In genomic region chr14:77008238-77008637, GRCm38 (mm10) we compare ENCODE assay signal across 9 mouse cellular contexts. TPM values are rescaled to one million over a fixed set of nuclear protein-coding genes. Genes with fewer than 3 reads are reported as not detected.
DNase-seq lines count a peak whose midpoint lies in the region; ATAC-seq and TF ChIP-seq lines count a peak whose summit lies in the region.
"Had no signal": no experiment of that assay in that cellular context is flagged by ENCODE, and none has a peak within 500 bp of the region (broad histone marks: within the 10 kb centered on the region; RNA-seq: fewer than 3 reads in every experiment).

No protein-coding gene starts in this region.

- no peak overlapping the region for H3K4me3 ChIP-seq in ES-E14 (ENCODE audit: insufficient read depth in 1 of 2, low read depth in 1 of 2, low read length in 2 of 2, poor library complexity in 1 of 2, severe bottlenecking in 1 of 2)
- H3K4me3 ChIP-seq in forebrain, embryonic 10.5 days: no peak overlapping the region
- no peak overlapping the region for H3K4me3 ChIP-seq in heart, postnatal 0 days (ENCODE audit: low read depth, low read length)
- no peak overlapping the region for H3K4me3 ChIP-seq in liver, embryonic 14.5 days (ENCODE audit: insufficient read depth in 1 of 2, low read depth in 2 of 2, low read length in 2 of 2)
- no peak overlapping the region for H3K4me3 ChIP-seq in neural tube, embryonic 15.5 days (replicated peaks)
- H3K4me3 ChIP-seq: limb, embryonic 15.5 days had no signal

- no peaks in the 10 kb centered on the region for H3K36me3 ChIP-seq in ES-E14 (ENCODE audit: control insufficient read depth, insufficient read depth, low read length, poor library complexity, severe bottlenecking)
- no peaks in the 10 kb centered on the region for H3K36me3 ChIP-seq in forebrain, embryonic 10.5 days (replicated peaks)
- H3K36me3 ChIP-seq in heart, postnatal 0 days (replicated peaks; ENCODE audit: control insufficient read depth, insufficient read depth, low read length): no peaks in the 10 kb centered on the region
- no peaks in the 10 kb centered on the region for H3K36me3 ChIP-seq in liver, embryonic 14.5 days (replicated peaks; ENCODE audit: control insufficient read depth, insufficient read depth, low read depth)
- no peaks in the 10 kb centered on the region for H3K36me3 ChIP-seq in neural tube, embryonic 15.5 days
- H3K36me3 ChIP-seq: limb, embryonic 15.5 days had no signal

- no peak overlapping the region for H3K27ac ChIP-seq in ES-E14 (ENCODE audit: insufficient read depth, low read depth, low read length, poor library complexity, severe bottlenecking)
- no peak overlapping the region for H3K27ac ChIP-seq in forebrain, embryonic 10.5 days
- no peak overlapping the region for H3K27ac ChIP-seq in heart, postnatal 0 days (ENCODE audit: low read depth)
- no peak overlapping the region for H3K27ac ChIP-seq in liver, embryonic 14.5 days
- H3K27ac ChIP-seq in neural tube, embryonic 15.5 days (replicated peaks): no peak overlapping the region
- H3K27ac ChIP-seq: limb, embryonic 15.5 days had no signal

- peak; percentile 68 for DNase-seq in ES-E14 (ENCODE audit: low read depth, low spot score)
- DNase-seq in brain, adult 2 months (ENCODE audit: low read depth, low spot score): peak; percentile 93
- DNase-seq in forebrain, embryonic 10.5 days (ENCODE audit: extremely low spot score, low spot score): peak; percentile 62
- peak; percentile 86 for DNase-seq in heart, postnatal 0 days (ENCODE audit: low spot score)
- DNase-seq in kidney, postnatal 25 days: peak; percentile 87 to 94
- DNase-seq in liver, embryonic 14.5 days (ENCODE audit: low read depth in 3 of 3, low spot score in 3 of 3): peak; percentile 24 to 44 (median 28)
- peak; percentile 71 for DNase-seq in thymus, postnatal 14 days

- no peaks in the 10 kb centered on the region for H3K9me3 ChIP-seq in ES-E14 (ENCODE audit: control insufficient read depth, insufficient read depth, low read depth, low read length)
- no peaks in the 10 kb centered on the region for H3K9me3 ChIP-seq in forebrain, embryonic 10.5 days
- H3K9me3 ChIP-seq in heart, postnatal 0 days (replicated peaks; ENCODE audit: control insufficient read depth, low read length): no peaks in the 10 kb centered on the region
- H3K9me3 ChIP-seq in liver, embryonic 14.5 days (ENCODE audit: control insufficient read depth, low read length): no peaks in the 10 kb centered on the region
- H3K9me3 ChIP-seq in neural tube, embryonic 15.5 days (replicated peaks): no peaks in the 10 kb centered on the region
- H3K9me3 ChIP-seq: limb, embryonic 15.5 days had no signal

- TF ChIP-seq CTCF in heart, postnatal 0 days (IDR thresholded peaks at IDR 0.05; ENCODE audit: low read depth): peak; percentile 84
- peak; percentile 69 for TF ChIP-seq CTCF in liver, embryonic 14.5 days (IDR thresholded peaks at IDR 0.05; ENCODE audit: low read depth)

- H3K27me3 ChIP-seq in forebrain, embryonic 10.5 days (ENCODE audit: poor library complexity, severe bottlenecking): no peaks in the 10 kb centered on the region
- H3K27me3 ChIP-seq in heart, postnatal 0 days (ENCODE audit: control insufficient read depth, insufficient read depth, low read length): no peaks in the 10 kb centered on the region
- H3K27me3 ChIP-seq in liver, embryonic 14.5 days (ENCODE audit: control insufficient read depth, insufficient read depth, low read length): no peaks in the 10 kb centered on the region
- no peaks in the 10 kb centered on the region for H3K27me3 ChIP-seq in neural tube, embryonic 15.5 days (replicated peaks)
- H3K27me3 ChIP-seq: limb, embryonic 15.5 days had no signal

- no peak overlapping the region for H3K9ac ChIP-seq in ES-E14 (ENCODE audit: insufficient read depth, low read depth, low read length, poor library complexity, severe bottlenecking)
- H3K9ac ChIP-seq in heart, postnatal 0 days (replicated peaks; ENCODE audit: low read depth, low read length): no peak overlapping the region
- H3K9ac ChIP-seq in liver, embryonic 14.5 days (replicated peaks): no peak overlapping the region
- H3K9ac ChIP-seq in neural tube, embryonic 15.5 days (replicated peaks): no peak overlapping the region
- H3K9ac ChIP-seq: limb, embryonic 15.5 days had no signal

- peak; percentile 67; the same call in 1 of the 2 replicates for ATAC-seq in heart, postnatal 0 days (ENCODE audit: insufficient read depth, low read depth)
- no peak for ATAC-seq in liver, embryonic 14.5 days (ENCODE audit: insufficient read depth)
- ATAC-seq in neural tube, embryonic 15.5 days (ENCODE audit: low FRiP score): peak; percentile 78; the same call in 1 of the 2 replicates

- no peak for TF ChIP-seq EP300 in heart, postnatal 0 days (IDR thresholded peaks at IDR 0.05; ENCODE audit: low read depth)
- TF ChIP-seq EP300 in liver, embryonic 14.5 days (IDR thresholded peaks at IDR 0.05; ENCODE audit: low read depth): no peak

- 18% methylated on average over 3 of the region's 3 CpGs for WGBS in forebrain, embryonic 10.5 days
- WGBS in heart, postnatal 0 days: 18% methylated on average over 3 of the region's 3 CpGs
- WGBS in liver, embryonic 14.5 days (ENCODE audit: insufficient replicate concordance): 16% methylated on average over 3 of the region's 3 CpGs
- 18% methylated on average over 3 of the region's 3 CpGs for WGBS in neural tube, embryonic 15.5 days

- H3K4me2 ChIP-seq in heart, postnatal 0 days (ENCODE audit: low read depth, low read length): no peak overlapping the region
- H3K4me2 ChIP-seq in liver, embryonic 14.5 days (ENCODE audit: low read depth): no peak overlapping the region
- H3K4me2 ChIP-seq in neural tube, embryonic 15.5 days: no peak overlapping the region
- H3K4me2 ChIP-seq: limb, embryonic 15.5 days had no signal

- in situ Hi-C loops in ES-E14 (cut with MboI; ENCODE audit: low sequenced_read_pairs in 2 of 2, unreplicated experiment in 2 of 2): loop anchor here (5.0 to 10.0 kb wide), 3 partner anchors 503 to 533 kb away; no protein-coding TSS in a partner anchor

- peaks cover 0 to 4% of the 10 kb centered on the region in 2 experiments; a peak in 2 of 4 replicates for H3K4me1 ChIP-seq in ES-E14 (ENCODE audit: control insufficient read depth in 2 of 2, insufficient read depth in 2 of 2, low read length in 2 of 2, poor library complexity in 1 of 2)
- peaks cover 19% of the 10 kb centered on the region for H3K4me1 ChIP-seq in forebrain, embryonic 10.5 days
- no peaks in the 10 kb centered on the region for H3K4me1 ChIP-seq in heart, postnatal 0 days (ENCODE audit: control insufficient read depth, insufficient read depth)
- no peaks in the 10 kb centered on the region for H3K4me1 ChIP-seq in liver, embryonic 14.5 days (replicated peaks; ENCODE audit: control insufficient read depth in 2 of 2, insufficient read depth in 2 of 2, low read length in 1 of 2)
- peaks cover 14% of the 10 kb centered on the region for H3K4me1 ChIP-seq in neural tube, embryonic 15.5 days
- H3K4me1 ChIP-seq: limb, embryonic 15.5 days had no signal

TF ChIP-seq in ES-E14, 5 proteins besides CTCF, POLR2A, EP300 and RAD21:
- TF ChIP-seq MAFK (IDR thresholded peaks at IDR 0.05; ENCODE audit: insufficient read depth, low read depth, low read length): no peak
- 0 out of 2 replicates have a peak, but pooled peaks have one; percentile 33 for TF ChIP-seq HCFC1 (IDR thresholded peaks at IDR 0.05; ENCODE audit: borderline replicate concordance, insufficient read depth, low read length)
- TF ChIP-seq ZNF384 (IDR thresholded peaks at IDR 0.05; ENCODE audit: low read depth, low read length): no peak
- peak; percentile 97 for TF ChIP-seq ZC3H11A (IDR thresholded peaks at IDR 0.05; ENCODE audit: borderline replicate concordance, low read depth, low read length)
- no peak for TF ChIP-seq CHD2 (IDR thresholded peaks at IDR 0.05; ENCODE audit: low read depth, low read length)

RNA-seq across cellular contexts. Expression of gene Ccdc122, which starts 28.3 kb away (rescaled TPM):
- total RNA-seq in ES-E14 (2012; rRNA removed): 1.1 and 1.5 TPM in 2 replicates
- polyA plus RNA-seq in forebrain, embryonic 10.5 days (2016; fragmentation: Nextera tagmentation; extraction: Ambion mirVana): 0.80 and 1.3 TPM in 2 replicates
- total RNA-seq in heart, postnatal 0 days (2014; rRNA removed; ENCODE audit: low replicate concordance): 1.6 and 3.1 TPM in 2 replicates
- polyA plus RNA-seq in heart, postnatal 0 days (2015; fragmentation: Nextera tagmentation; extraction: Ambion mirVana): 1.7 and 2.0 TPM in 2 replicates
- 0.57 and 0.75 TPM in 2 replicates for polyA plus RNA-seq in liver, embryonic 14.5 days (2012; rRNA removed)
- 1.4 and 1.8 TPM in 2 replicates for polyA plus RNA-seq in liver, embryonic 14.5 days (2014; fragmentation: Nextera tagmentation; extraction: Ambion mirVana)
- polyA plus RNA-seq in neural tube, embryonic 15.5 days (2015; fragmentation: Nextera tagmentation; extraction: Ambion mirVana): 0.84 and 1.2 TPM in 2 replicates

RNA-seq across cellular contexts. Expression of gene Lacc1, which starts 28.5 kb away (rescaled TPM):
- total RNA-seq in ES-E14 (2012; rRNA removed): 2.5 and 3.0 TPM in 2 replicates
- polyA plus RNA-seq in forebrain, embryonic 10.5 days (2016; fragmentation: Nextera tagmentation; extraction: Ambion mirVana): 3.8 and 4.0 TPM in 2 replicates
- total RNA-seq in heart, postnatal 0 days (2014; rRNA removed; ENCODE audit: low replicate concordance): 0.50 and 0.81 TPM in 2 replicates
- 1.6 TPM in 2 replicates for polyA plus RNA-seq in heart, postnatal 0 days (2015; fragmentation: Nextera tagmentation; extraction: Ambion mirVana)
- 4.8 and 5.3 TPM in 2 replicates for polyA plus RNA-seq in liver, embryonic 14.5 days (2012; rRNA removed)
- 4.0 TPM in 2 replicates for polyA plus RNA-seq in liver, embryonic 14.5 days (2014; fragmentation: Nextera tagmentation; extraction: Ambion mirVana)
- polyA plus RNA-seq in neural tube, embryonic 15.5 days (2015; fragmentation: Nextera tagmentation; extraction: Ambion mirVana): 2.5 and 6.1 TPM in 2 replicates

Comparison
In these comparisons a context has a peak if more than half of its experiments do, and no peak if none do; other contexts are left out.
1. DNase-seq: peak in every context shown above with its lines; median percentile 93 in brain, adult 2 months; 90 in kidney, postnatal 25 days; 86 in heart, postnatal 0 days; 71 in thymus, postnatal 14 days; 68 in ES-E14; 62 in forebrain, embryonic 10.5 days; 28 in liver, embryonic 14.5 days.